Comparison of ENCODE assay signal across 8 mouse cellular contexts in genomic region chr12:52835914-52836546, GRCm38 (mm10).
DNase-seq lines count a peak whose midpoint lies in the region; ATAC-seq lines count a peak whose summit lies in the region.

No protein-coding gene starts in this region.

- H3K27me3 ChIP-seq in kidney, embryonic 15.5 days, result no peaks in the 10 kb centered on the region
- no peaks in the 10 kb centered on the region for H3K27me3 ChIP-seq in stomach, embryonic 16.5 days (ENCODE audit: control insufficient read depth, insufficient read depth, low read length)

- peak overlapping the region; percentile 74 for H3K27ac ChIP-seq in kidney, embryonic 15.5 days
- peak overlapping the region; percentile 28 for H3K27ac ChIP-seq in stomach, embryonic 16.5 days (ENCODE audit: low read length)

- DNase-seq in cerebellum, postnatal 25 days, result peak; percentile 26 to 33
- DNase-seq in cerebellum, adult 11 months, result no peak
- DNase-seq in Muller cell, postnatal 12 days (ENCODE audit: inconsistent ontology term), result peak; percentile 73
- peak; percentile 29 for DNase-seq in forelimb bud, embryonic 11.5 days (ENCODE audit: low read depth, low spot score)
- DNase-seq in layer of hippocampus, adult 9-10 months (ENCODE audit: low spot score), result no peak

- no peaks in the 10 kb centered on the region for H3K9me3 ChIP-seq in kidney, embryonic 15.5 days (replicated peaks)
- H3K9me3 ChIP-seq in stomach, embryonic 16.5 days (replicated peaks; ENCODE audit: control insufficient read depth, low read length), result no peaks in the 10 kb centered on the region

- no peak overlapping the region for H3K4me3 ChIP-seq in kidney, embryonic 15.5 days (replicated peaks)
- no peak overlapping the region for H3K4me3 ChIP-seq in stomach, embryonic 16.5 days (replicated peaks; ENCODE audit: low read length)

- peak; percentile 67 for ATAC-seq in kidney, embryonic 15.5 days (replicated peaks; ENCODE audit: low FRiP score)
- ATAC-seq in stomach, embryonic 16.5 days (ENCODE audit: insufficient read depth, low FRiP score), result peak; percentile 37; the same call in 1 of the 2 replicates
- ATAC-seq in granulocyte monocyte progenitor cell, adult 5-6 weeks (replicated peaks; ENCODE audit: poor library complexity, severe bottlenecking), result no peak

- no peak overlapping the region for H3K9ac ChIP-seq in kidney, embryonic 15.5 days
- H3K9ac ChIP-seq in stomach, embryonic 16.5 days (ENCODE audit: low read length), result no peak overlapping the region

- WGBS in kidney, embryonic 15.5 days, result 67% methylated on average over 12 of the region's 12 CpGs
- 51% methylated on average over 12 of the region's 12 CpGs for WGBS in stomach, embryonic 16.5 days

- peaks cover 24% of the 10 kb centered on the region for H3K4me1 ChIP-seq in kidney, embryonic 15.5 days
- H3K4me1 ChIP-seq in stomach, embryonic 16.5 days (ENCODE audit: control insufficient read depth, insufficient read depth, low read length), result peaks cover 15% of the 10 kb centered on the region

- 0 out of 2 replicates have a peak overlapping the region, but pooled peaks have one; percentile 3 for H3K4me2 ChIP-seq in kidney, embryonic 15.5 days
- peak overlapping the region; percentile 21; the same call in 1 of the 2 replicates for H3K4me2 ChIP-seq in stomach, embryonic 16.5 days (ENCODE audit: low read depth, low read length)

- H3K36me3 ChIP-seq in kidney, embryonic 15.5 days, result no peaks in the 10 kb centered on the region
- H3K36me3 ChIP-seq in stomach, embryonic 16.5 days (ENCODE audit: control insufficient read depth, insufficient read depth, low read length), result no peaks in the 10 kb centered on the region

Comparison
In these comparisons a context has a peak if more than half of its experiments do, and no peak if none do; other contexts are left out.
1. DNase-seq: peak in cerebellum, postnatal 25 days (2 of 2), Muller cell, postnatal 12 days (single experiment) and forelimb bud, embryonic 11.5 days (single experiment); none in cerebellum, adult 11 months (single experiment) and layer of hippocampus, adult 9-10 months (single experiment).